Mouse (Mus musculus) ZHBTc4 (cell line): ENCODE measurements around the gene Pecam1.
"Not testable (repeated sequence)": the region's sequence is repeated elsewhere in the genome, so short reads cannot be mapped to it uniquely, and the experiment has no call there.

Experiments
- DNase-seq: peaks from one replicate; pipeline ENCODE4 v3.0.0-alpha.2; 2011; ENCODE audit warnings: low read depth, low spot score

Gene Pecam1

DNA sequence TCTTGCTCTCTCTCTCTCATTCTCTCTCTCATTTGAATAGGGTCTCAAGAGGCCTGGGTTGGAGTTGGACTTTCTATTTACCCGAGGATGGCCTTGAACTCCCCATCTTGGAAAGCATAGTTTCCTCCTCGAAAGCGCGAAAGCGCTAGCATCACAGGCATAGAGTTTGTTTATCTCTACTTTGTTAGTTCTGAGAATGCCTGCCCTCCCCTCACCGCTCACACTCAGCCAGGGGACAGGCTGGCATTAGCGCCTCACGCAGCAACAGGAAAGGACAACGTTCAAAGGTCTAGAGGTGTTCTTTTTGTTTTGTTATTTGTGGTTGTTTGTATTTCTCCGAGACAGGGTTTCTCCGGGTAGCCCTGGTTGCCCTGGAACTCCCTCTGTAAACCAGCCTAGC lies 82.6 kb downstream of the Pecam1 start:
- no peak for DNase-seq

- DNase-seq = no peak
Observed at GRCm38 (mm10) chr11:106666470-106667107, 83.8 kb downstream of the Pecam1 start.

DNA sequence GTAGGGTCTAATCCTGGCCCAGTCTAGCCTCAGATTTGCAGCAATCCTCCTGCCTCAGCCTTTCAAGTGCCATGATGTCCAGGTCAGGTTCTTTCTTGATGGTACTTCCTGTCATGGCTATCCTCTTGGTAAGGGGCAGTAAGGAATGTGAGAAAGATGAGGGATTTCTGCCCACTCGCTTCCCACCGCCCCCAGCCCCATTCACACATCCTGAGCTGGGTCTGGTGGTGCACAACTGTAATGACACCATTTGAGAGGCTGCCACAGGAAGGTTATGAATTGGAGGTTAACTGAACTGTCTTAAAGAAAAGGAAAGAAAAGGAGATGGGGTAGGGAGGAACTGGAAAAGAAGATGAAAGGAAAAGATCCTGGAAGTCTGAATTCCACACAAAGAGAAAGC lies 84.6 kb downstream of the Pecam1 start:
- DNase-seq = peak; percentile 50

- no peak for DNase-seq
Observed at GRCm38 (mm10) chr11:106665328-106665727, 85.1 kb downstream of the Pecam1 start.

GRCm38 (mm10) chr11:106664691-106665090 lies 85.7 kb downstream of the Pecam1 start:
- no peak for DNase-seq

- DNase-seq = peak; percentile 51
Observed at GRCm38 (mm10) chr11:106663838-106664237, 86.6 kb downstream of the Pecam1 start.

DNA sequence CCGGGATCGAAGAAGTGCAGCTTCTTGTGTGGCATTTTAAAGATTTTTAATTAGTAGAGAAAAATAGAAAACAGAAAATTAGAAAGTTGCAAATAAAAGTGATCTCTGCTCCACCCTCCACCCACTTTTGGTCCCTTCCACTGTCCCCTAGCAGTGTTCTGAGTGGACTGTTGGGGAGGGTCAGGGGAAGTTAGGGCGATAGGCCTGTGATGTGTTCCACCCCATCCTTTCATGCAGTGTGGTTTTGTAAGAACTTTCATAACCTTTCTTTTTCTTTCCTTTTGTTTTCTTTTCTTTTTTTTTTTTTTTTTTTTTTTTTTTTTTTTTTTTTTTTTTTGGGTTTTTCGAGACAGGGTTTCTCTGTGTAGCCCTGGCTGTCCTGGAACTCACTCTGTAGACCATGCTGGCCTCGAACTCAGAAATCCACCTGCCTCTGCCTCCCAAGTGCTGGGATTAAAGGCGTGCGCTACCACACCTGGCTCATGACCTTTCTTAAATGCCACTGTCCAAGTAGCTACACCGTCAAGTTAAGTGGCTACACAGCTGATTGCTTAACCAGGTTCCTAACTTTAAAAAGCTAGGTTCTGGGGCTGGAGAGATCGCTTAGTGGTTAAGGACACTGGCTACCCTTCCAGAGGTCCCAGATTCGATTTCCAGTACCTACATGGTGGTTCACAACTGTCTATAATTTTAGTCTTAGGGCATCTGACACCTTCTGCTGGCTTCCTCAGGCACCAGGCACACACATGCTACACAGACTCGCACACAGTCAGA lies 87.6 kb downstream of the Pecam1 start:
- DNase-seq = no peak

DNA sequence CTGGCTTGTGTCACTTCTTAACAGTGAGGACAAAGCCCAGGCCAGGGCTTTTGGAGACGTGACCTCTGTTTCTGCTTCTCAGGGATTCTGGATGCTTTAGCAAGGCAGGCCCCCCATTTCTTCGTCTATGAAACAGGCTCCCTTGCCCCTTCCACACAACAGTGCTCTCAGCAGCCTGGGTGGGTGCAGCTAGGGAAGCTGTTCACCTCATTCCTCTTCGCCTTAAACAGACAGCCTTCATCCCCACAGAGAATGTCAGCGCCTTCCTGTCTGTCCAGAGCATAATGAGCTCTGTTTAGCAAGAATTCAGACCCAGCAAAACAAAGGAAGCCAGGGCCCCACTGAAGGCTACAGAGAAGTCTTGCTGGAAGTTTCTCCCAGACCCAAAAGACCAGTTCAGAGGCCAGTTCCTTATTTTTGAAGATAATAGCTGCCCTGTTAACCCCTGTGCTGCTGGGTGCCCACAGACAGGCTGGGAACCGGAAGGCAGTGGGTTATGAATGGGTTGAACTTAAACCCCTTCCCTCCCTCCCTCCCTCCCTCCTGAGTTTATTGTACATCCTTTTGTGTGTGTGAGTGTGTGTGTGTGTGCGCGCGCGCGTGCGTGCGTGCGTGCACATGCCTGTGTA lies 89.9 kb downstream of the Pecam1 start:
- no peak for DNase-seq

- peak; percentile 51 for DNase-seq
Observed at GRCm38 (mm10) chr11:106659598-106660295, 90.7 kb downstream of the Pecam1 start.

GRCm38 (mm10) chr11:106658051-106658880 lies 92.2 kb downstream of the Pecam1 start:
- DNase-seq = peak; percentile 43

GRCm38 (mm10) chr11:106656896-106657498 lies 93.4 kb downstream of the Pecam1 start:
- DNase-seq = not testable (repeated sequence)

GRCm38 (mm10) chr11:106648347-106648746 lies 102.1 kb downstream of the Pecam1 start:
- peak; percentile 86 for DNase-seq

GRCm38 (mm10) chr11:106642966-106643637 lies 107.3 kb downstream of the Pecam1 start:
- no peak for DNase-seq

DNA sequence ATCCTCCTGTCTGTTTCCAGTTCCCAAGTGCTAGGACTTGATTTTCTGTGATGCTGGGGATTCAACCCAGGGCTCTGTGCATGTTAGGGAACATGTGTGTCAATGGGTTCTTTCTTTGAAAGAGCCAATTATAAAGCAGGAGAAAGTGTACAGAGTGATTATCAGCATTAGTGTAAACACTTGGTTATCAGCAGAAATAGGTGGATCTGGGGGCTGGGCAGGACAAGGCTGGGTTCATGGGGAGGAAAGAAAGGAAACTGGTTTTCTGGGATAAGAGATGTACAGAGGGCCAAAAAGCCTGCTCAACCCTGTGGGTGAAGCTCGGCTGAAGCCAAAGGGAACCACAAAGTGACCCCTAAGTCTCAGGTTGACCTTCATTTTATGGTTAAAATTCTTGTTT lies 108.8 kb downstream of the Pecam1 start:
- no peak for DNase-seq

DNA sequence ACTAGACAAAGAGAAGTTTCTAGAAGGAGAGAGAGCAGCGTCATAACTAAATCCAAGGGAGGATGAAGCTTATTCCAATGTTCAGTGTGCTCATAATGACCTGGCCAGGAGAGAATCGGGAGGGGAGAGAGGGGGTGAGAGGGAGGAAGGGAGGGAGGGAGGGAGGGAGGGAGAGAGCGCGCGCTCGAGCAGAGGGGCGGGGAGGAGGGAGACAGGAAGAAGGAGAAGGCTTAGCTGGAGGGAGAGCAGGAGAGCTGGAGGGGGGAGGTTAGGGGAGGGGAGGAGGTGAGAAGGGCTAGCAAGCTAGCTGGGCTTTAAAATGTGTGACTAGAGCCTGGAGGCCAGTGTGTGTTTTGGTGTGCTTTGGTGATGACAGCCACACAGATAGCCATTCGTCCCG lies 110.4 kb downstream of the Pecam1 start:
- no peak for DNase-seq

DNA sequence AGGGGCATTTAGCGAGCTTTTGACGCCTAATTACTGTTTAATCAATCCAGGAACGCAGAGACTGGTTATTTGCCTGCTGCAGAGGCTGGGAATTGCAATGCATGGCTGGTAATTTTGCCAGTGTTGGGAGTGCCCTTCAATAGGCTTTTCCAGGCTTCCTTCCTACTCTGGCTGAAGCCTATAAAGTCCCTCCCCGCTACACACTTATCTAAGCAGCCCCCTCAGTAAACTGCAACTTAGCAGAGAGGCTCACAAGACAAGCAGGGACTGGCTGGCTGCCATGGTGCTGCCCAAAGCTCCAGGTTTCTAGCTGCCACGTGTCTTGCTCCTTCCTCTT lies 111.1 kb downstream of the Pecam1 start:
- no peak for DNase-seq

- DNase-seq = no peak
Observed at GRCm38 (mm10) chr11:106638551-106639355, 111.7 kb downstream of the Pecam1 start.

- no peak for DNase-seq
Observed at GRCm38 (mm10) chr11:106637754-106638153, 112.7 kb downstream of the Pecam1 start.

DNA sequence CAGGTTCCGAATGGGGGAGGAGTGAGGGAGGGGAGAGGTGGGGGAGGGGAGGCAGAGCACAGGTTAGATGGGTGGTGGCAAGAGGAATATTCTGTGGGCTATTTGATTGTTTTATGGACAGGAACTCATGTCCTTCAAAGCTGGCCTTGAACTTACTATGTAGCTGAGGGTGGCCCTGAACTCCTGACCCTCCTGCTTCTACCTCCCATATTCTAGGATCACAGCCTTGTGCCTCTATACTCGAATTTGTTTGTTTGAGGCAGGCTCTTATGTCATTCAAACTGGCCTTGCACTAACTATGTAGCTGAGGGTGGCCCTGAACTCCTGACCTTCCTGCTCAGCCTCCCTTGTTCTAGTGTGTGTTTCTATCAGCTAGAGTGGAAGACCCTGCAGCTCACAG lies 114.5 kb downstream of the Pecam1 start:
- no peak for DNase-seq

DNA sequence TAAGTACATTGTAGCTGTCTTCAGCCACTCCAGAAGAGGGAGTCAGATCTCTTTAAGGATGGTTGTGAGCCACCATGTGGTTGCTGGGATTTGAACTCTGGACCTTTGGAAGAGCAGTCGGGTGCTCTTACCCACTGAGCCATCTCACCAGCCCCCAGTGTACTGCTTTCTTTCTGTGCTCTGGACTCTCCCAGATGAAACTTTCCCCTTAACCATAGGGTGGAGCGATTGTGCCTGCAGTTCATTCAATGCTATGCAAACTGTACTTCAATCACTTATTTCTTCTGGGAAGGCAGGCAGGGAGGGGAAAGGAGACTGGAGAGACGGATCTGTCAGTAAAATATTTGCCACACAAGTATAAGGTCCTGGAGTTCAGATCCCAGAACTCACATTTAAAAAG lies 116.3 kb downstream of the Pecam1 start:
- peak; percentile 71 for DNase-seq
